Mouse (Mus musculus): ENCODE measurements around the gene 1700015F17Rik.

1700015F17Rik gene

GRCm38 (mm10) chr5:5479043-5479442 is at the start of gene 1700015F17Rik:
Gene 1700015F17Rik (minus strand): TSS chr5:5479143.
- peak; percentile 15 to 17 for DNase-seq

- no peak for DNase-seq
Observed at GRCm38 (mm10) chr5:5515411-5515810, 36.5 kb upstream of the 1700015F17Rik start.

GRCm38 (mm10) chr5:5514196-5515076 is 35.5 kb upstream of the 1700015F17Rik start, which contains the start of gene Cldn12:
Gene Cldn12 (minus strand): TSS chr5:5514958.
- peak; percentile 99 for DNase-seq

GRCm38 (mm10) chr5:5511401-5511800 is 32.5 kb upstream of the 1700015F17Rik start:
- no peak for DNase-seq

GRCm38 (mm10) chr5:5510989-5511388 is 32.0 kb upstream of the 1700015F17Rik start:
- DNase-seq: no peak

GRCm38 (mm10) chr5:5510304-5510887 is 31.5 kb upstream of the 1700015F17Rik start:
- peak; percentile 60 for DNase-seq

- no peak for DNase-seq
Observed at GRCm38 (mm10) chr5:5508231-5508630, 29.3 kb upstream of the 1700015F17Rik start.

GRCm38 (mm10) chr5:5507701-5508225 is 28.8 kb upstream of the 1700015F17Rik start:
- peak; percentile 93 to 95 for DNase-seq

GRCm38 (mm10) chr5:5504456-5504855 is 25.5 kb upstream of the 1700015F17Rik start:
- DNase-seq: peak in 1 of 2 experiments; percentile 23

- peak; percentile 54 to 59 for DNase-seq
Observed at GRCm38 (mm10) chr5:5503381-5503780, 24.4 kb upstream of the 1700015F17Rik start.

GRCm38 (mm10) chr5:5501583-5501982 is 22.6 kb upstream of the 1700015F17Rik start:
- DNase-seq: peak in 1 of 2 experiments; percentile 32

- DNase-seq: no peak
Observed at GRCm38 (mm10) chr5:5496393-5496792, 17.4 kb upstream of the 1700015F17Rik start.

GRCm38 (mm10) chr5:5495042-5495441 is 16.1 kb upstream of the 1700015F17Rik start:
- no peak for DNase-seq

- DNase-seq: peak; percentile 57 to 74
Observed at GRCm38 (mm10) chr5:5494269-5495005, 15.5 kb upstream of the 1700015F17Rik start.

- no peak for DNase-seq
Observed at GRCm38 (mm10) chr5:5492163-5492562, 13.2 kb upstream of the 1700015F17Rik start.

- DNase-seq: no peak
Observed at GRCm38 (mm10) chr5:5486071-5486470, 7.1 kb upstream of the 1700015F17Rik start.

- DNase-seq: no peak
Observed at GRCm38 (mm10) chr5:5483254-5483858, 4.4 kb upstream of the 1700015F17Rik start.

GRCm38 (mm10) chr5:5481662-5482061 is 2.7 kb upstream of the 1700015F17Rik start:
- DNase-seq: peak; percentile 45 to 67

GRCm38 (mm10) chr5:5476133-5476532 is 2.8 kb downstream of the 1700015F17Rik start:
- DNase-seq: no peak

GRCm38 (mm10) chr5:5465256-5465655 is 13.7 kb downstream of the 1700015F17Rik start:
- no peak for DNase-seq

GRCm38 (mm10) chr5:5431746-5432438 is 47.1 kb downstream of the 1700015F17Rik start:
- peak; percentile 7 to 17 for DNase-seq

GRCm38 (mm10) chr5:5423723-5424171 is 55.2 kb downstream of the 1700015F17Rik start:
- no peak for DNase-seq
